Mouse (Mus musculus) NIH3T3 (cell line): Measurements from ENCODE around the gene Dst.

Source experiments
- DNase-seq: peaks from one replicate; pipeline ENCODE4 v3.0.0-alpha.2; 2012; ENCODE audit warnings: low read depth

Dst gene

DNA sequence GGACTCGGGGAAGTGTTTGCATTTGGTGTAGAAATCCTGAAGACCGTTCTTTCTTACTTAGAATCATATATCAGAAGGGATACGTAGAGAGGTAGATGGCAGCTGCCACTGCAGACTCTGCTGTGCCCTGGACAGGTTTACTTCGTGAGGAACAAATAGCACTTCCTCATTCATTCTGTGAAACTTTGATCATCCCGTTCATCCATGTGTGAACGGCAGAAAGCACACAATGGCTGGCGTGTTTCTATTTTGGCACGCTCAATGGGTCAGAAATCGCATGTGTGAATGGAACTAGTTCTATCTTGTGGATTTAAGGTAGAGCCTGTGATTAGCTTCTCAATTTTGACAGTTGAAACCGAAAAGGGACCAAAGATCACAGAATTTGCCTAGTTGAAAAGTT, 222.8 kb downstream of the Dst start:
- no peak for DNase-seq

DNA sequence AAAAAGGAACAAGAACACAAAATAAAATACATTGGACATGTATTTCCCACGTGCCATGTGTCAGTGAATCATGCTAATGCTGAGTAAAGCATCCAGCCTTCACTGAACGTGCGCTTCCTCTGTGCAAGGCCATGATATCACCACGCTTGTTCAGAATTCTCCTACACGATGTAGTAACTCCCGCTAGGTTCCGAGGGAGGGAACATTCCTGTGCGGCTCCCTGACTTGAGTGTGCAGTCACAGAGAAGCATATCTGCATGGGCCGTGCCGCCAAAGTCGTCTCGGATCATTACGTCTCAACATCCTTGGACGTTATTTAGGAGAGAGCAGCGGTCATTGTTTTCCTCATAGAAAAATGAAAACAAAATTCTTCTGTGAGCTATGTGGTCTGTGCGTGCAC, 224.8 kb downstream of the Dst start:
- no peak for DNase-seq

DNA sequence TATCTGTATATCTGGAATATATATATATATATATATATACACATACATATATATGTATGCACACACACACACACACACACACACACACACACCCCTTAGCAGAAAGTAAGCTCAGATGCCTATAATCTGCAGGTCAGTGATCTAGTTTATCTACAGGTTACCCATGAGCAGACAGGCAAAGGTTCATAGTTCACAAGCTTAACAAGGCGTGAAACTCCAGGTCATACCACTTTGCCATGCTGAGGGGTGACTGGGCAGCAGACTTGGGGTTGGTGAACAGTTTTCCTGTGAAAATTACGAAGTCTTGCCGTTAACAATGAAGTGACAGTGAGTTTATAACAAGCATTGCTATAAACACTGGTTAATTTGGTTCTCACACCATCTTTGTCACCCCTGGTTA, 227.5 kb downstream of the Dst start:
- DNase-seq = no peak

DNA sequence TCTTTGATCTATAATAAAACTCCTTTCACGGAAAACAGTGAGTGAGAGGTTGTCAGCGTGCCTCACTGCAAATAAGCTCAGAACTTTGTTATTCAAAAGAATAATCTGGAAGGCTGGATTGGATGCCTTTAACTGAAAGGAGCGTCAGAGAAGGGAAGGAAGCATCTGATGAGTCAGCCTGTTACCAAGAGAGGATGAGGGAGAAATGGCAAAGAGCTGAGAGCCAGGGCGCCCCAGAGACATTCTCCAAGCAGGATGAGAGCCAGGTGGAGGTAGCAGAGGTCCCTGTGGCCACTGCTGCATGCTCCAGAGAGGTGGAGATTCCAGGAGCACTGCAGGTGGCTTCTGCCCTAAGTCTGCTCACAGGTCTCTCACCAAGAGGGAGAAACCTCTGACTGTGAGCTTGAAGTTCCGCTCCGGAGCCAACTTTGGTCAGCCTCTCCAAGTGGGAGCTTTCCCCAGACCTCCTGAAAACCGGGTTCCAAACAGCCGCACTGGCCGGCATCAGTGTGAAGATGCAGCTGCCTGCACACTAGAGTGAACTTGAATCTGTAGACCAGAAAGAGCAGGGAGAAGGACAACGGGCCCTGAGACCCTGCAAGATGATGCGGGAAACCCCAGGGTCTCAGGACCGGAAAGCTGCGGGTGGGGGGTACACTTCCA, 231.3 kb downstream of the Dst start:
- peak; percentile 55 for DNase-seq

DNA sequence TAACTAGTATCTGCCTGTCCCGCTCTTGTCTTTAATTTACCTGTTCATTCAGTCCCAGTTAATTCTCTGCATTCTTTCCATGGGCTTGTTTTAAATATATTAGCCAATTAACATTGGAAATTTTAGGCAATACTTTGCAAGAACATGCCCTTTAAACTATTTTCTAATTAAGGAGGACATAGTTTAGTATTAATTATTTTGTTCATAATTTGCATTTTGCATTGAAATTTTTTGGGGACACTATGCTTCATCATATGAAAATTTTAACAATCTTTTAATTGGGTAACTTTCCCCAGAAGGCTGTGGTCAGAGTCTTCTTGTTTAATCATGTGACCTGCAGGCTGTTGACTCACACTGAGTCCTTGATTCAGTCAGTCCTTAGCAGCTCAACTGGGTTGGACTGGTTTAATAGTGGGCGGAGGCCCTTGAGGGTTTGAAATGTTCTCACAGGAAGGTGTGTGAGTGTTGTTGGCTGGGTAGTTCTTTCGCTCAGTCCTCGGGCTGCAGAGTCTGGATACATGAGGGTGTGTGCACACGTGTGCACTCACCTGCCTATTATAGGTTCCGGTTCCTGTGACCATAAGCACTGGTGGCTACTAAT, 231.9 kb downstream of the Dst start:
- peak; percentile 76 for DNase-seq

DNA sequence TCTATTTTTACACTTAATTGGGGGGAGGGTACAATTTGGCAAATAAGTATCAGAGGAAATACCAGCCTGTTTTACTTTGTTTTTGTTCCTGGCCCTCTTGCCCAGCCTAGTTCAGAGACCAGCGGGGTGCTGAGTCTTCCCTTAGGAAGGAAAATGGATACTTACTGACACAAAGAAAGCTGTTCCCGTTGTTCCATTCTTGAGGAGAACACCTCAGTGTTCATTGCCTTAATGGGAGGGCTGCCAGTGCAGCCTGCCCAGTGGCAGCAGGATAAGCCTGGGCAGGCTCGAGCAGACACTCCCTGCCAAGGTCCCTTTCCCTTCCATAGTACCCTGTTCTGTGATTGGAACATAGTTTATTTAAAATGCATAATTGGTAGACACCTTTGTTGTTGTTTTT, 232.7 kb downstream of the Dst start:
- no peak for DNase-seq

DNA sequence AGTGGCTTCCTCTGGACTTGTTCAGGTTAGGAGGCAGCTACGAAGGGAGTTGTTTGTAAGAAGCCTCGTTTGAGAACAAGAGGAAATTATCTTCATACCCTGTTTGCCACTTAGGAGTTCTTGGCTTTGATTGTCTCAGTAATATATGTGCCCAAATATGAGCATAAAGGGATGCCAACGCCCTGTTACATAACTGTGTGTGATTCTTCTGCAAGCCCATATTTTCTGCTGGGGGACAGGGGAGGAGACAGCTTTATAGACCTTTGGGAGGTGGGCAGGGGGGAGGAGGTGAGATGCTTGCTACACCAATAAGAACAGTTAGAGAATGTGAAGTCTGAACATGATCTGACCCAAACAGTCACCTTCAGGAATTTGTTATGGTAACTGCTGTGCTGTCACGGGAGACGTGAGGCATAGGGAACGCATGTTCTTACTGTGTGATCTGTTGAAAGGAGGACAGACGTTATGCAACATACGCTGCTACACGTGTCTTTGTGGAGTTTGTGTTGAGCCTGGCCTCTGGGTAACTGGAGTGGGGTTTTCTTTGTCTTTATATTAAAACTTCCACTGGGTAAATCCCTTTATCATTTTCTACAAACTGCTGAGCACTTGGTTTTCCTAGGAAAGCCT, 235.0 kb downstream of the Dst start:
- no peak for DNase-seq

DNA sequence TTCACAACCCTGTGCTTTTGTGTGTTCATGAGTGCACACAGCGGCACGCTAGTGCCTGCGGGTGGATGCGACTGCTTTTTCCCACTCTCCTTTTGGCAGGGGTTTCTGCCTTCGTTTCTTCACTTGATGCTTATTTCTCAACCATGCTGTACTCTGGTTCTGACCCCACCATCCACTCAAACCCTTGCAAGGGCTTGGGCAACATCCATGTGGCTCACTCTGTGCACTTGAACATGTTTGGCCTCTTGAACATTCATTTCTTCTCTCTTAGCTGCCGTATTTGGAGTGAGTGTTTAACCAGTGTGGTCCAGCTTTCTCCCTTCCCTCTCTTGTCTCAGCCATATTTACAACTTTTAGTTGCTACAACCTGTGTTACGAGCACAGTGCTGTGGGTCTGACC, 236.8 kb downstream of the Dst start:
- no peak for DNase-seq

DNA sequence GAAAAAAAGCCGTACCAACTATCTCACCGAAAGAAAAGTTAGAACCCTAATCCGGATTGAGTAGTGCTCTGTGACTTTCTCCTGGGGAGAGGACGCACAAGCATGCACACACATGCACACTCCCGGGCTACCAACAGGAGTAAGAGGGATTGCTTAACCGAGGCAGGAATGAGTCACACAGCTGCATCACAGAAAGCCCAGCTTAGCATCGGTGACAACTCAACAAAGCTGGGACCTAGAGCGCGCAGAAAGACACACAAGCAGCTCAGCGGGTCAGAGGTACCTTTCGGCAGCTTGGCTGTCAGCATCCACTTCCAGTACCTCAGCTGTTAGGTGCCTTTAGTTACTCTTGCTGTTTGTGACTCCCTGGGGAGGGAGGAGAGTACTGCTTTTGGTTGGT, 240.0 kb downstream of the Dst start:
- DNase-seq = peak; percentile 55

DNA sequence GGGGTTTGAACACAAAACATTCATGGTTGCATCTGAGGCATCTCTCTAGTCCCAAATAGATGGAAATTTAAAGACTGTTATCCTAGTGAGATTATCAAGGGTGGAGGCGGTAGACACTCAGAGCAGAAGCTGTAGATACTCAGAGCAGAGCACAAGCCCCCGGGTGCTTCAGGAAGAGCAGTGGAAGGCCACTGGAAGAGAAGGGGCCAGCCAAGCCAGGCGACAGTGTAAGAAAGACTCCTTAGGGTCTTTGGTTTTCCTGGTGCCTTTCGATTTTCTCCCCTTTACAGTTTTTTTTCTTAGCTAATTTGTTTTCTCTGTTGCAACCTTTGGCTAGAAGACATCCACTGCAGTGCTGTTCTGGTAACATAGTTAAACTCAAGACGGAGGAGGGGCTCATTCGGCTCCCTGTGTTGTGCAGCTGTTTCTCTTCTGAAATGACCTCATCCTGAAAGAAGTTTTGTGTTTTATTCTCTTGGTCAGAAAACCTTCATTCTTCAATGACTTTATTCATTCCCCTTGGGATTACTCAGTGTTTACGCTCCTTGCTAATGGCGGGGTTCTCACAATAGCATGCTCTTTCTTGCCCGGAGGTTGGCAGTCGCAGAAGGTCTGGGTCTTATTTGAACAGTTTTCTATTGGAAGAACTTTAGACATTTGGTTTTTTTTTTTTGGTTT, 242.5 kb downstream of the Dst start:
- peak; percentile 71 for DNase-seq

DNA sequence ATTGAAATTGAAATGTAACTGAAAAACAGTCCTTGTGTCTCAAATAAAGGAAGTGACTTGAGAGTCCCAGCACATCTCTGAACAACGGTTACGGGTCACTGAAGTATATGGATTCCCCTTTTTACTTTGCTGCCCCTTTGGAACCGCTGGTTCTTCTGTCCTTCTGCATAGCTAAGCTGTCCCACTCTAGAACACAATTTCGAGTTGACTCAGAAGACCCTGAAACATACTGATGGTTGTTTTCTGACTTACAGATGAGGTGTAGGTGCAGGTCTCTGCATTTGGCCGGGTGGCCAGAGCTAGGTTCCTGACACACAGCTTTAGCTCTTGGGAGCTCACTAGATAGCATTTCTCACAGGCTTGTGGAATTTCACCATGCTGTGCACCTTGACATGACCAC, 244.7 kb downstream of the Dst start:
- no peak for DNase-seq

DNA sequence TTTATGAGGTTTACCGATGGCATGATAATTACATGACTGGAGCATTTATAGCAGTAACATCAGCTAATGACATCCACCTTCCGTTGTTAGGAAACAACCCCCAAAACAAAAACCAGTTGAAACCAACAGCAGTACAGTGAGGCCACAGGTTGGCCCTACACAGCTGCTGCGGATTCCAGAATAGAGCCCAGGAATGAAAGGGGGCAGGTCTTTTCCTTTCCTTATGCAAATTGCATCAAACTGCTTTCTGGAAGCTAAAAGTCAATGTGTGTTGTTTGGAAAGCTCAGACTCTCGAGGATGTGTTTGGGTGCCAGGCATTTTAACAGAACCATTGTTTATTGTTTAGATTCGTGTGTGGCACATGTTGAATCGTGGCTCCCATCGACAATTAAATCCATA, 248.0 kb downstream of the Dst start:
- DNase-seq = no peak

DNA sequence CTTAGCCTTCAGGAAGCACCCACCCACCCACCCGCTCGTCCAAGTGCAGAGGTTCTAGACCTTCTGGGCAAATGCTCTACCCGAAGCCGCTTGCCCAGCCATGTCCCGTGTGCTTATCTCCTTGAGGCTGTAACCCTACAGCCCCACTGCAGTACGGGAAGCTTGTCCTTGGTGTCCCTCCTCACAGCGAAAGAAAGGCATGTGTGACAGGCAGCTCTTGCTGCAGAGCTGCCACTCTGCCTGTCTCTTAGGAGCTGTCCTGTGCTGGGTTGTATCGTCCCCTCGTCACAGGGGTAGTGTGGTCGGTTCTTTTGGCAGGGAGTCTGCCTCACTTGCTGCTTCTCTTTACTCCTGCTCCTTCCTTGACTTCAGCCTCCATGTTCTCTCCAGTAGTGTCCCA, 249.7 kb downstream of the Dst start:
- no peak for DNase-seq

DNA sequence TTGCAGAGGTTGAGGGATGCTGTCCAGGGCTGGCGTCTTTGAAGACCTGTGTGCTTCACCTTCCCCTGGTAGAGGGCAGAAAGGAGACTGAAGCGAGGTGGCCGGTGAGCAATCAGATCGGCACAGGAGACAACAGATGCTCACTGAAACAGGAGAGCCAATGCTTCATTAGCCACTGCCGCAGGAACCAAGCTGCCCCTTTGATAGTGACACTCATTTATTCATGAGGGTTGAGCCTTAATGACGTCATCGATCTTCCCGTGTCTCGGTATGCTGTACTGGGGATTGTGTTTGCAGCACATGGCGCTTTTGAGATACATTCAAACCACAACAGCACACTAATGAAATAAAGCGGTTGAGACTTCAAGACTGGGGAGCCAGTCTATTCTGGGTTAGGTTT, 250.8 kb downstream of the Dst start:
- no peak for DNase-seq

DNA sequence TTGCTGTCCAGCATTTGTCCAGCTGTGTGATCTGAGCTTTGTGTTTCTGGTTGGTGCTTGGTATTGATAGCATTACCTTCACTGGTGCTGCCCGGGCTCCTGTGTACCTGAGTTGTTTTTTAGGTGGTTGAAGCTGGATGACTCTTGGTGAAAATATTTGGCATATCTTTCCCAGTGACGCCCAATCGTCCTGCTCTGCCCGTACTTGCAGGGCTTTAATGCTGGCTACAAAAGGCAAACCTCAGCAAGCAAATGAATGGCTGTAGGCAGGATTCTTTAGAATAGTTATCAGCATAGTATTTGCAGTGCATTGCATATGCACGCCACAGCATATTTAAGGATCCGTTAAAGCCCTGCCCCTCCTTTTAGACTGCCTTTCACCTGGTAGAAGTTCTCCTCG, 251.9 kb downstream of the Dst start:
- no peak for DNase-seq

DNA sequence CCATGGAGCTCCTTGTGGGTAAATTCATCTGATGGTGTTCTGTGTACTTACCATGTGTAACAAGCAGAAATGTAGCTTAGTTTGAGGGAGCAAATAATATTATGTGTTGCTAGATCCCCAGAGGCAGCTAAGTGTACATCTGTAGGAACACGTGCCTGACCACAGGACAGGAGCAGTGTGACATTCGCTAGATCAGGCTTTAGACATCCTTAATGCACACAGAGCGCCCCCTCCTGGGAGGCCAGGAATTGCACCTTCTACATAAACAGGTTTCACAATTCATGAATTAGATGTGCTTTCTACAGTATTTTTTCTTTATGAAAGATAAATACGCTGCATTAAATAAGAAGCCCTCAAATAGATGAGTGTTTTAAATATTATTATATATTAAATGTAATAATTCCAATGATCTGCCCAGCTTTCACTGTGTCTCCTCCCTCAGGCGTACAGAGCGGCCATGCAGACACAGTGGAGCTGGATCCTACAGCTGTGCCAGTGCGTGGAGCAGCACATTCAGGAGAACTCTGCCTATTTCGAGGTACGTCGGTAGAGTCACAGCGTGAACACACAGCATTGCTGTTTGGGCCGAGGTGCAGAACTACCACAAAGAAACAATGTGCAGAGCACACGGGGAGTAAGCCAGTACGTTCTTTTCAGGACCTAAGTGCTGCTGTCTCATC, 256.7 kb downstream of the Dst start:
- peak; percentile 92 for DNase-seq

DNA sequence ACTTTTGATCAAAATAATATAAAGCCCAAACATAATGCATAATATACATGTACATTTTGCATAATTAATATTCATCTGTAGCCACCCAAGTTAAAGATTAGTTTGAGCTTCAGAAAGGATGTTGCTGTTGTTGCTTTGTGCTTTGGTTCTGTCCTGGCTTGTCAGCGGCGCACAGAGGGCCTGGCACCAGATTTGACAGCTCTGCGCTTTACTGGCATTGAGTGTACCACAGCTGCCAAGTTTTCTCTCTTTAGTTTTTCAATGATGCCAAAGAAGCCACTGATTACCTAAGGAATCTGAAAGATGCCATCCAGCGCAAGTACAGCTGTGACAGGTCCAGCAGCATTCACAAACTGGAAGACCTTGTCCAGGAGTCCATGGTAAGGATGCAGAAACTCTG, 257.9 kb downstream of the Dst start:
- DNase-seq = no peak

DNA sequence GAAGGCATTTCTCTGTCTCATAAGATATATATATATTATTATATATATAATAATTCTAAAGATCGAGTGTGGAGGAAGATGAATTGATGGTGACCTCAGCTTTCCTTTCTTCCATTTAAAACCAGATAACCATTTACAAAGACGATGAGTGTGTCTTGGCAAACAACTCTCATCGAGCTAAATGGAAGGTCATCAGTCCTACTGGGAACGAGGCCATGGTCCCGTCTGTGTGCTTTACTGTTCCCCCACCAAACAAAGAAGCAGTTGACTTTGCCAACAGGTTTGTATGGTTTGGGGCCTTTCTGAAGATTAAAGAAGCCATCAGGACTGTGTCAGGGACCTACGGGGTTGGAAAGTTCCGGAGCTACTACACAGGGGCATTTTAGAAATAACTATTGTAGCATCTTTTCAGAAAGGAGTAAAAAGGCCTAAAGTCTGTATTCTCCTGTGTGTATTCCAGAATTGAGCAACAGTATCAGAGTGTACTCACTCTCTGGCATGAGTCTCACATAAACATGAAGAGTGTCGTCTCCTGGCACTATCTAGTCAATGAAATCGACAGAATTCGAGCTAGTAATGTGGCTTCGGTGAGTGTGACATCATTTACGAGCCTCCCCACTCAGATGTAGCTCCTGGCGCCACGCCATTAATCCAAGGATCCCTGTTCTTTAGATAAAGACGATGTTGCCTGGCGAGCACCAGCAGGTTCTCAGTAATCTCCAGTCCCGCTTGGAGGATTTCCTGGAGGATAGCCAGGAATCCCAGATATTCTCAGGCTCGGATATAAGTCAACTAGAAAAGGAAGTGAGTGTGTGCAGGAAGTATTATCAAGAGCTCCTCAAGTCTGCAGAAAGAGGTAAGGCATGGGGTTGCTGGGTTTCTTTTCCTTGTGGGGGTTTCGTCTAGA, 259.4 kb downstream of the Dst start:
- peak; percentile 24 for DNase-seq

DNA sequence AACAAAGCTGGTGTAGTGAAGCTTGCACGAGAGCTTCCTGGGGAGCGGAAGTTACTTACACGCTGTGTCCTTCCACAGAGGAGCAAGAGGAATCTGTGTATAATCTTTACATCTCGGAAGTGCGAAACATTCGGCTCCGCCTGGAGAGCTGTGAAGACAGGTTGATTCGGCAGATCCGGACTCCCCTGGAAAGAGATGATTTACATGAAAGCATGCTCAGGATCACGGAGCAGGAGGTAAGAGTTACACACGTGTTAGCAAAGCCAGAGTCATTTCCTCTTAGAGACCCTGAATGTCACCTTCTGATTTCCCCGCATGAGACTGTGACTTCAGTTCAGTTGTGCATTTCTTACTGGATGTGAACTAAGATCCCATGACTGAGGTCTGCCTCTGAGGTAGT, 261.1 kb downstream of the Dst start:
- no peak for DNase-seq

DNA sequence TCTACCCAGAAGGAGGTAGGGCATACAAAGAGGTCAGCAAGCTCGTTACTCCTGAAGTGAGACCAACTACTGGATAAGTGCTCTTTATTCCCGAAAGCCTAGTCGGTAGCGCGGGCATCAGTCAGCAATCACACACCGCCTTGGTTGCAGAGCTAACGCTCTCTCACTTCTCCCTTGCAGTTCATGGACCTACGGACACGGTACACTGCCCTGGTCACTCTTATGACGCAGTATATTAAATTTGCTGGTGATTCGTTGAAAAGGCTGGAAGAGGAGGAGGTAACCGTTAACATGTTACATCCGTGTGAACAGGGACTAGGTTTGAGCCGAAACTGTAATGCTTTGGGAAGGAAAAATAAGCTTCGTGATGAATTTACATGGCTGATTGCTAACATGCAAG, 266.5 kb downstream of the Dst start:
- DNase-seq = no peak

DNA sequence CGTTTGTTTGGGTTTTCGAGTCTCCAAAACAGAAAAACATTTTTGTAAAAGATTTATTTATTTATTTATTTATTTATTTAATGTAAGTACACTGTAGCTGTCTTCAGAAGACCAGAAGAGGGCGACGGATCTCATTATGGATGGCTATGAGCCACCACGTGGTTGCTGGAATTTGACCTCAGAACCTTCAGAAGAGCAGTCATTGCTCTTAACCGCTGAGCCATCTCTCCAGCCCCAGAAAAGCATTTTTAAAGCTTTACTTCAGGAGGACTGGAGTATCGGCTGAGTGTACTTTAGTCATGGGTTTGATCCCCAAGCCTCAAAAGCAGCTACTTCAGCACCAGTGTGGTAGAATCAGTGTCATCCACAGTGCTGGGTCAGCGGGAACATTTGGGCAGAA, 266.9 kb downstream of the Dst start:
- peak; percentile 60 for DNase-seq
